Mouse (Mus musculus) small intestine, adult 2 months (tissue): ENCODE results near the gene Cox8a. TPM values are rescaled to one million over a fixed set of nuclear protein-coding genes. Genes with fewer than 3 reads are reported as not detected.

Experiments used
- H3K27ac ChIP-seq: fragments of 200-500 bp; 2 replicates; pipeline ENCODE4 v1.5.1; 2012; ENCODE audit warnings: low read depth, low read length, control low read depth, inconsistent platforms; ENCODE audit not compliant: insufficient read depth
- H3K27me3 ChIP-seq: fragments of 200-500 bp; 2 replicates; pipeline ENCODE4 v1.6.1; 2012; ENCODE audit warnings: mild to moderate bottlenecking, moderate library complexity, low read length, inconsistent platforms; ENCODE audit not compliant: control insufficient read depth, insufficient read depth
- H3K36me3 ChIP-seq: fragments of 200-500 bp; 2 replicates; pipeline ENCODE4 v1.6.1; 2012; ENCODE audit warnings: mild to moderate bottlenecking, low read length, control low read depth, inconsistent platforms; ENCODE audit not compliant: control insufficient read depth, insufficient read depth
- H3K4me1 ChIP-seq: fragments of 200-500 bp; 2 replicates; pipeline ENCODE4 v1.6.1; 2012; ENCODE audit warnings: low read length, inconsistent platforms, mixed read lengths; ENCODE audit not compliant: control insufficient read depth, insufficient read depth, insufficient read length
- H3K4me3 ChIP-seq: fragments of 200-500 bp; 2 replicates; pipeline ENCODE4 v1.5.1; 2012; ENCODE audit warnings: low read depth, mild to moderate bottlenecking, control low read depth, inconsistent platforms, low read length, moderate library complexity
- CTCF ChIP-seq: fragments of 200-500 bp; IDR thresholded peaks from 2 replicates; pipeline ENCODE4 v1.5.1; 2012; ENCODE audit warnings: low read depth, mild to moderate bottlenecking, control low read depth, inconsistent platforms, low read length, moderate library complexity, mixed read lengths; ENCODE audit not compliant: insufficient replicate concordance, insufficient read length; ENCODE audit errors: extremely low read depth
- POLR2A ChIP-seq: fragments of 200-500 bp; IDR thresholded peaks from 2 replicates; pipeline ENCODE4 v1.6.1; 2012; ENCODE audit warnings: low read depth, mild to moderate bottlenecking, control low read depth, inconsistent platforms, low read length, moderate library complexity
- WGBS: fragments of 180-500 bp; shearing (Covaris S2); methylation state at CpG from one replicate; pipeline ENCODE4 v1.1.7; 2018; 5-methylcytosine and 5-hydroxymethylcytosine counted together
- polyA plus RNA-seq: library from polyadenylated mRNA; depleted of rRNA; stranded (reverse); fragments of >200 nt; gene quantifications from 2 replicates; pipeline ENCODE4 v1.2.3, GENCODE M21; 2012; rRNA removed

Gene Cox8a
- polyA plus RNA-seq = 3,019 and 4,573 TPM in 2 replicates

GRCm38 (mm10) chr19:7217162-7217925, at the start of gene Cox8a:
Cox8a (minus strand) TSS chr19:7217616.
- Histone ChIP-seq H3K36me3 (peaks cover 30% of the 10 kb centered on the region), H3K27me3 (no peaks in the 10 kb centered on the region), H3K4me3 (peak within 1 kb of the TSS; percentile 79), H3K4me1 (peaks cover 11% of the 10 kb centered on the region; the same call in 1 of the 2 replicates), H3K27ac (peak within 1 kb of the TSS; percentile 91)
- TF ChIP-seq POLR2A (peak; percentile 61), CTCF (no peak)
- under 1% methylated on average over 50 of the region's 50 CpGs for WGBS

GRCm38 (mm10) chr19:7266421-7266831, 49.0 kb upstream of the Cox8a start:
- TF ChIP-seq POLR2A = no peak
- TF ChIP-seq CTCF = no peak
- Histone ChIP-seq H3K4me3 (no peak overlapping the region), H3K27ac (no peak overlapping the region)

GRCm38 (mm10) chr19:7265478-7266191, 48.2 kb upstream of the Cox8a start:
- 27% methylated on average over 14 of the region's 14 CpGs for WGBS
- Histone ChIP-seq H3K27ac (no peak overlapping the region), H3K27me3 (no peaks in the 10 kb centered on the region), H3K4me3 (no peak overlapping the region), H3K4me1 (peaks cover 40% of the 10 kb centered on the region), H3K36me3 (no peaks in the 10 kb centered on the region)
- no peak for TF ChIP-seq POLR2A
- TF ChIP-seq CTCF = no peak

More at GRCm38 (mm10) chr19:7266421-7266831, 49.0 kb upstream of the Cox8a start:
- Histone ChIP-seq H3K36me3 (no peaks in the 10 kb centered on the region), H3K4me1 (peaks cover 40% of the 10 kb centered on the region), H3K27me3 (no peaks in the 10 kb centered on the region)
- WGBS = 63% methylated on average over 4 of the region's 4 CpGs

GRCm38 (mm10) chr19:7264766-7265331, 47.4 kb upstream of the Cox8a start:
- Histone ChIP-seq H3K27ac (no peak overlapping the region), H3K4me1 (peaks cover 40% of the 10 kb centered on the region), H3K27me3 (no peaks in the 10 kb centered on the region), H3K4me3 (no peak overlapping the region), H3K36me3 (no peaks in the 10 kb centered on the region)
- 55% methylated on average over 6 of the region's 6 CpGs for WGBS
- TF ChIP-seq POLR2A (no peak), CTCF (no peak)

- no peaks in the 10 kb centered on the region for H3K36me3 ChIP-seq
- peaks cover 35% of the 10 kb centered on the region for H3K4me1 ChIP-seq
- no peaks in the 10 kb centered on the region for H3K27me3 ChIP-seq
- peak; percentile 87 for TF ChIP-seq CTCF
- no peak for TF ChIP-seq POLR2A
- WGBS = 16% methylated on average over 9 of the region's 9 CpGs
- no peak overlapping the region for H3K27ac ChIP-seq
- H3K4me3 ChIP-seq = no peak overlapping the region
Observed at GRCm38 (mm10) chr19:7264088-7264765, 46.8 kb upstream of the Cox8a start.

- no peaks in the 10 kb centered on the region for H3K36me3 ChIP-seq
- 87% methylated on average over 1 of the region's 1 CpGs for WGBS
- no peak overlapping the region for H3K27ac ChIP-seq
- no peak overlapping the region for H3K4me3 ChIP-seq
- TF ChIP-seq CTCF (no peak), POLR2A (no peak)
- peaks cover 22% of the 10 kb centered on the region for H3K4me1 ChIP-seq
- H3K27me3 ChIP-seq = no peaks in the 10 kb centered on the region
Observed at GRCm38 (mm10) chr19:7262592-7262991, 45.2 kb upstream of the Cox8a start.

GRCm38 (mm10) chr19:7261964-7262363, 44.5 kb upstream of the Cox8a start:
- WGBS = 95% methylated on average over 3 of the region's 3 CpGs
- Histone ChIP-seq H3K27me3 (no peaks in the 10 kb centered on the region), H3K27ac (no peak overlapping the region), H3K36me3 (no peaks in the 10 kb centered on the region), H3K4me1 (peaks cover 17% of the 10 kb centered on the region), H3K4me3 (no peak overlapping the region)
- TF ChIP-seq CTCF = no peak
- TF ChIP-seq POLR2A = no peak
